Mouse (Mus musculus) liver, embryonic 15.5 days (tissue): Measurements from ENCODE around the gene Nrn1. TPM values are rescaled to one million over a fixed set of nuclear protein-coding genes. Genes with fewer than 3 reads are reported as not detected.
A peak's percentile ranks its signal among the peaks of the same experiment; 100 is the strongest.

Experiments used
- ATAC-seq: fragments of 200-750 bp; cut with Nextera tagmentation; 2 replicates; pipeline ENCODE4 v1.8.0; 2017; ENCODE audit warnings: moderate number of reproducible peaks, mild to moderate bottlenecking, moderate library complexity; ENCODE audit not compliant: insufficient read depth
- H3K27ac ChIP-seq: fragments of 300-500 bp; sonication (generic); replicated peaks from 2 replicates; pipeline ENCODE4 v1.5.1; 2015; ENCODE audit warnings: mild to moderate bottlenecking, inconsistent platforms
- H3K27me3 ChIP-seq: fragments of 300-500 bp; sonication (generic); 2 replicates; pipeline ENCODE4 v1.6.1; 2015; ENCODE audit warnings: mild to moderate bottlenecking, inconsistent platforms
- H3K36me3 ChIP-seq: fragments of 300-500 bp; sonication (generic); replicated peaks from 2 replicates; pipeline ENCODE4 v1.6.1; 2015; ENCODE audit warnings: moderate library complexity, mild to moderate bottlenecking, inconsistent platforms
- H3K4me1 ChIP-seq: fragments of 300-500 bp; sonication (generic); replicated peaks from 2 replicates; pipeline ENCODE4 v1.6.1; 2015; ENCODE audit warnings: inconsistent platforms
- H3K4me2 ChIP-seq: fragments of 300-500 bp; sonication (generic); 2 replicates; pipeline ENCODE4 v1.6.1; 2015; ENCODE audit warnings: moderate library complexity, mild to moderate bottlenecking, inconsistent platforms
- H3K4me3 ChIP-seq: fragments of 300-500 bp; sonication (generic); replicated peaks from 2 replicates; pipeline ENCODE4 v1.5.1; 2015; ENCODE audit warnings: mild to moderate bottlenecking, inconsistent platforms
- H3K9ac ChIP-seq: fragments of 300-500 bp; sonication (generic); 2 replicates; pipeline ENCODE4 v1.6.1; 2015; ENCODE audit warnings: moderate library complexity, mild to moderate bottlenecking, inconsistent platforms
- H3K9me3 ChIP-seq: fragments of 300-500 bp; sonication (generic); replicated peaks from 2 replicates; pipeline ENCODE4 v1.6.1; 2016; ENCODE audit warnings: inconsistent platforms
- WGBS: fragments of 180-500 bp; shearing (Covaris S2); methylation state at CpG from one replicate; pipeline ENCODE4 v1.1.7; 2015; ENCODE audit warnings: mixed read lengths; ENCODE audit not compliant: insufficient replicate concordance; 5-methylcytosine and 5-hydroxymethylcytosine counted together
- polyA plus RNA-seq: library from polyadenylated mRNA; unstranded; fragments of >200 nt; fragmentation: Nextera tagmentation; extraction: Ambion mirVana; gene quantifications from 2 replicates; pipeline ENCODE4 v1.2.1, GENCODE M21; 2015

Nrn1 gene
- polyA plus RNA-seq, 1 experiment from 2014 or later = 51.6 TPM

DNA sequence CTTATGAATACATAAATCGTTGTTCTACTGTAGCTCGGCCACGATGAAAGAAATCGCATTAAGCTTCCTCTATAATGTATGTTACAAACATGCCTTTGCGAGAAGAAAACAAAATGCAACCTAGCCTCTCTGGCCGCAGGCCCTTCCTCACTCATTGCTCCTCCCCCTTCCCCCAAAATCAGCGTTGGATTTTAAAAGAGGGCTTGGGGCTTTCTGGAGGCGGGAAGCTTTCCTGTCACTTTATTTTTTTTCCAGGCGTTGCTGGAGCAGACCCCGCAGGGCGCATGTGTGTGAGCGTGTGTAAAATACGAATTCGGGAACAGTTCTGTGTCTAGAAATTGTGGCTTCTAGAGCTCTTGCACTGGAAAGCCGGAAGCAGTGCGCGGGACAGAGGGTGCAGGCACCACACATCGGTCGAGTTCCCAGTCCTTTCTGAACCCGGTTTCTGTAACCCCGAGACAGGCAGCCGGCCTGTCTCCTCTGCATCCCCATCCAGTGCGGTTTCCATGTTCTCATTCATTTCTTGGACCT is 2.9 kb downstream of the Nrn1 start:
- H3K4me1 ChIP-seq = peaks cover 18% of the 10 kb centered on the region
- no peak for ATAC-seq
- no peak overlapping the region for H3K27ac ChIP-seq
- peak overlapping the region; percentile 58 for H3K4me2 ChIP-seq
- H3K4me3 ChIP-seq = peak overlapping the region; percentile 48
- H3K9ac ChIP-seq = no peak overlapping the region
- H3K9me3 ChIP-seq = no peaks in the 10 kb centered on the region
- H3K27me3 ChIP-seq = peaks cover 98% of the 10 kb centered on the region
- H3K36me3 ChIP-seq = no peaks in the 10 kb centered on the region
- under 1% methylated on average over 23 of the region's 23 CpGs for WGBS

GRCm38 (mm10) chr13:36731016-36731930 is 3.7 kb downstream of the Nrn1 start:
- 0 out of 2 replicates have a peak overlapping the region, but pooled peaks have one; percentile 14 for H3K27ac ChIP-seq

DNA sequence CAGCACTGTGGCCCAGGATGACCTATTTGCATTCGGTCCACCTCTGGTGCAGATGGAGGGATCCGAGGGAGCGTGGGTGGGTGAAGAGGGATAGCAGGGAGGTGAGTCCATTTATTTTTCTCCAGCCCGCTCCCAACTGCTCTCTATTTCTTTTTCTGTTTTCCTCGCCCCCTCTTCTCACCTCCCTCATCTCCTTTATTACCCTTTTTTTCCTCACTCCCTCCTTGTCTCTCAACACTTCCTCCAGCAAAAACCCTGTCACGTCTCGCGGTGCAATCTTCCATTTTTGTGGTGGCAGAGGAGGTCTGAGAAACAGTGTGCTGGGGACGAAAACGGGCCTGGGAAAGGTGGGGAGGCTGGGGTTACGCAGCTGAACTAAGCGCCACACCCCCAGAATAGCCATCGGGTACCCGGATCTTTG is 4.6 kb downstream of the Nrn1 start:
- H3K4me2 ChIP-seq = peak overlapping the region; percentile 3; the same call in 1 of the 2 replicates
- no peaks in the 10 kb centered on the region for H3K9me3 ChIP-seq
- H3K36me3 ChIP-seq = no peaks in the 10 kb centered on the region
- WGBS = 15% methylated on average over 14 of the region's 14 CpGs
- ATAC-seq = no peak
- H3K4me1 ChIP-seq = peaks cover 26% of the 10 kb centered on the region
- H3K27me3 ChIP-seq = peaks cover 98% of the 10 kb centered on the region
- no peak overlapping the region for H3K9ac ChIP-seq
- no peak overlapping the region for H3K27ac ChIP-seq
- no peak overlapping the region for H3K4me3 ChIP-seq

More at GRCm38 (mm10) chr13:36731016-36731930, 3.7 kb downstream of the Nrn1 start:
- Histone ChIP-seq H3K4me1 (peaks cover 25% of the 10 kb centered on the region), H3K9ac (0 out of 2 replicates have a peak overlapping the region, but pooled peaks have one; percentile 8), H3K4me2 (peak overlapping the region; percentile 58), H3K36me3 (no peaks in the 10 kb centered on the region), H3K9me3 (no peaks in the 10 kb centered on the region), H3K27me3 (peaks cover 98% of the 10 kb centered on the region), H3K4me3 (peak overlapping the region; percentile 48)
- WGBS = 6% methylated on average over 34 of the region's 34 CpGs
- ATAC-seq = no peak

DNA sequence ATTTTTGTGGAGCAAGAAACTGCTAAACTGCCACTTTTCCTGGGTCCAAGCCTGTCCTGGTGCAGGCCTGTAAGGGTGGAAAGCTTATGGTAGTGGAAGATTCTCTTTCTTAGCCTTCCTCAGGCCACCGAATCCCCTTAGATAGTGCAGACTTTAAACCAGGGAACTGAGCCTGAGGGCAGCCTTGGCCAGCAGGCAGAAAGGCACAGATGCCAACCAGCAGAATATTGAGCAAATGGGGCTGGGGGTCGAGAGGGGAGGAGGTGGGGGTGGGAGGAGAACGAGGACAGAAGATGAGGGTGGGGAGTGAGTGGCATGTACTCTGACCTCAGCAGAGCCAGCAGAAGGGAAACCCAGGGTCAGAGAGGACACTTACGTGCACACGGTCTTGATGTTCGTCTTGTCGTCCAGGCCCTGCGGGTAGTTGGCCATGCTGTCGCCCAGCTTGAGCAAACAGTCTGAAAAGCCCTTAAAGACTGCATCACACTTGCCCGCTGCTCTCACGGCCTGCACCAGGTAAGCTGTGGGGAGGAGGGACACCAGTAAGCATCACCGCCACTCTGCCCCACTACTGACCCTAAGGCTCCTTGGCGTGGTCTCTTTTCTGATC is 5.1 kb downstream of the Nrn1 start:
- Histone ChIP-seq H3K27ac (no peak overlapping the region), H3K9ac (no peak overlapping the region), H3K4me2 (peak overlapping the region; percentile 3; the same call in 1 of the 2 replicates), H3K4me3 (no peak overlapping the region), H3K4me1 (peaks cover 26% of the 10 kb centered on the region), H3K27me3 (peaks cover 98% of the 10 kb centered on the region), H3K36me3 (no peaks in the 10 kb centered on the region), H3K9me3 (no peaks in the 10 kb centered on the region)
- ATAC-seq = no peak
- 25% methylated on average over 13 of the region's 13 CpGs for WGBS

GRCm38 (mm10) chr13:36728509-36728908 is 6.4 kb downstream of the Nrn1 start:
- Histone ChIP-seq H3K9ac (no peak overlapping the region), H3K4me1 (peaks cover 26% of the 10 kb centered on the region), H3K27ac (no peak overlapping the region), H3K4me2 (no peak overlapping the region), H3K9me3 (no peaks in the 10 kb centered on the region), H3K4me3 (no peak overlapping the region), H3K36me3 (no peaks in the 10 kb centered on the region), H3K27me3 (peaks cover 98% of the 10 kb centered on the region)
- 10% methylated on average over 5 of the region's 5 CpGs for WGBS
- ATAC-seq = no peak

DNA sequence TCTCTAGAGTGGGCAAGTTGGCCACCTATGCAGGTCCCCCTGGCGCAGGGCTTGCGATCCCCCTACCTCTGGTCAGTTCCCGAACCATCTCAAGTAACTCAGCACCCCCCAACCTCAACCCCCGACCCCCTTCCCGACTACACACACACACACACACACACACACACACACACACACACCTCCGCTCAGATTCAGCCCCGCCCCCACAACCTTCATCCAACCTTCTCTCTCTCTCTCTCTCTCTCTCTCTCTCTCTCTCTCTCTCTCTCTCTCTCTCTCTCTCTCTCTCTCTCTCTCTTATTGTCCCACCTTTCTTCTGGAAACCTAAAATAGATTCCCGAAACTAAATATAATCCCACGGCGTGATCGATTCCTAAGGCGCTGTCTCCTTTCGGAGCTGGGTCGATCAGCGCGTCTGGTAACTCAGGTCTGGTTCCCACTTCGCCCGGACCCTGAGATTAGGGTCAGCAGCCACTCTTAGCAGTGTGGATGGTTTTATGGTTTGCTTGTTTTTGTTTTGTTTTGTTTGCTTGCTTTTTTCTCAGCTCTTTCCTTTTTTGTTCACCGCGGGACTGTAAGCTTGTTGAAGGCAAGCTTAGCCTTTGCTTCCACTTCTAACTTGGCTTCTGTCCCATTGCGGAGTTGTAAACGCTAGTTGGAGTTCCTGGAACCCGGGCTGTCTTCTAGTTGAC is 7.0 kb downstream of the Nrn1 start:
- WGBS = 2% methylated on average over 23 of the region's 23 CpGs
- peaks cover 26% of the 10 kb centered on the region for H3K4me1 ChIP-seq
- no peak overlapping the region for H3K9ac ChIP-seq
- H3K27me3 ChIP-seq = peaks cover 98% of the 10 kb centered on the region
- H3K4me3 ChIP-seq = no peak overlapping the region
- H3K36me3 ChIP-seq = no peaks in the 10 kb centered on the region
- H3K27ac ChIP-seq = no peak overlapping the region
- peak overlapping the region; percentile 42 for H3K4me2 ChIP-seq
- H3K9me3 ChIP-seq = no peaks in the 10 kb centered on the region
- ATAC-seq = no peak

DNA sequence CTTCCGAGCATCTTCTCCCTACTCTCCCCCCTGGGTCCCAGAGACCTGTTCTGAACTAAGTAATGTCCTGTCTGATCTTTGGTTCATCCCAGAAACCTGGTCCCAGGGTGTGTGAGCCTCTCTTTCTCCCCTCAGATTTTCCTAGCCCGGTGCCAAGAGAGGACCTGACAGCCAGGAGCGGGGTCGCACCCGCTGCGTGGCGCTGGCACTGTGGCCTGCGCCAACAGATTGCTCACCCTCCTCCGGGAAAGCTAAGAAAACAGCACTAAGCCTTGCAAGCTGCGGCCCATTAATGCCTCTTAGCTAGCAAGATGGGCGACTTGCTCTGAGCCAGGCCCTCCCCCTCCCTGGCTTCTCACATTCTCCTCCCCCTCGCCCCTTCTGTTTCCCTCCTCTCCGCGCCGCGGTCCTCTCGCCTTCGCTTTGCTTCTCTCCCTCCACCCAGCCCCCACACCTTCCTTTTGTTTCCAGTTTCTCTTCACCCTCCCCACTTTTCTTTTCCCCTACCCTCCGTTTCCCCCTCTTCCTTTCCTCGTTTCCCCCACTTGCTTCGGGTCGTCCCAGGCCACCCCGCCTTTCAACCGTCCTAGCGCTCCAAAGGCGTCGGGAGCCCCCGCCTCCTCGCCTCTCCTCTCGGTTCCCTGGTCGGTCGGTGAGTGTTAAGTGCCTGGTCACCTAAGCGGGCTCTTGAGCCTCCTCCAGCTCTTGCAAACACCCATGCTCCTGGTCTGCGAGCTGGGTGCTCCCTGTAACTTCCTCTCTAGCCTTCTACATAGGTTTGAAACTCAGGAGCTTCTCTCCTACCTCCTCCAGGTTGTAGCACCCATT is 7.8 kb downstream of the Nrn1 start:
- H3K4me2 ChIP-seq = peak overlapping the region; percentile 42
- WGBS = 1% methylated on average over 34 of the region's 34 CpGs

DNA sequence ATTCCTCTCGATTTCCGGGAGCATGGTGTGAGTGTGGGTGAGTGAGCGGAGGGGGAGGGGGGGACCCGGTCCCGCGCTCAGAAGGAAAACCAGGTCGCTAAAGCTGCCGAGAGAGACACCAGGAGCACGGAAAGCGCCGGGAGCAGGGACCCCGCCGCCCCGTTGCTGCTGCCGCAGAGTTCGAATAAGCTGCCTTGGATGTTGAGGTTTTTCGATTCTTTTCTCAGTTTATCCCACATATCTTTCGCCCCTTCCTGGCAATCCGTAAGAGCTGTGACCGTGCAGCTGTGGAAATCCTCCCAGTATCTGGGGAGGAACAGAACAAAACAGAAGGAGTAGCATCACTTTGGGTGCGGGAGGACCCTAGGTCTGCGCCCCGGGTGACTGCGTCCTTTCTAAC is 8.4 kb downstream of the Nrn1 start:
- H3K27ac ChIP-seq = no peak overlapping the region
- ATAC-seq = no peak
- H3K4me2 ChIP-seq = peak overlapping the region; percentile 42
- no peak overlapping the region for H3K9ac ChIP-seq
- peaks cover 98% of the 10 kb centered on the region for H3K27me3 ChIP-seq
- H3K9me3 ChIP-seq = no peaks in the 10 kb centered on the region
- peaks cover 20% of the 10 kb centered on the region for H3K4me1 ChIP-seq
- WGBS = 4% methylated on average over 24 of the region's 24 CpGs
- H3K36me3 ChIP-seq = no peaks in the 10 kb centered on the region
- no peak overlapping the region for H3K4me3 ChIP-seq

More for the DNA sequence above, 7.8 kb downstream of the Nrn1 start:
- Histone ChIP-seq H3K27ac (no peak overlapping the region), H3K9ac (no peak overlapping the region), H3K27me3 (peaks cover 98% of the 10 kb centered on the region), H3K36me3 (no peaks in the 10 kb centered on the region), H3K4me1 (peaks cover 26% of the 10 kb centered on the region), H3K9me3 (no peaks in the 10 kb centered on the region), H3K4me3 (peak overlapping the region; percentile 31)
- peak; percentile 18; the same call in 1 of the 2 replicates for ATAC-seq

DNA sequence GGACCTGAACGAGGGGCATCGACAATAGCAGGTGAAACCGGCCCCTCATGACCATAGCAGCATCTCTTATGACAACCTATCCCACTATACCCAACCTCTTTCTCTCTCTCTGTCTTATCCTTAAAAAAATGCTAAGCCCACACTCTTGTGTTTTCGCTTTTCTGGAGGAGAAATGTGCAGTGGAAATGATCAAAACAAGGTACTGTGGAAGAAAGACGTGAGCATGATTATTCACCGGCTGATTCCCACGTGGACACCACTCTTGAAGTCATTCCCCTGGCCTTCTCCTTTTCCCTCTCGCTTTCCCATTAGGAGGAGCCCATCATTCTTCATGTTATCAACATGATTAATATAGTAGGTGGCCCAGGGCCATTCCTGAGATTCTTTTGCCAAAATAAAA is 9.1 kb downstream of the Nrn1 start:
- Histone ChIP-seq H3K9ac (no peak overlapping the region), H3K4me1 (peaks cover 17% of the 10 kb centered on the region), H3K27ac (no peak overlapping the region), H3K36me3 (no peaks in the 10 kb centered on the region), H3K4me3 (no peak overlapping the region), H3K9me3 (no peaks in the 10 kb centered on the region), H3K27me3 (peaks cover 93% of the 10 kb centered on the region), H3K4me2 (no peak overlapping the region)
- WGBS = 9% methylated on average over 8 of the region's 8 CpGs
- ATAC-seq = no peak
